Mouse (Mus musculus): ENCODE data around the gene Sms. TPM values are rescaled to one million over a fixed set of nuclear protein-coding genes. Genes with fewer than 3 reads are reported as not detected.

The Sms gene
- polyA plus RNA-seq, 1 experiment, result 21.2 TPM

DNA sequence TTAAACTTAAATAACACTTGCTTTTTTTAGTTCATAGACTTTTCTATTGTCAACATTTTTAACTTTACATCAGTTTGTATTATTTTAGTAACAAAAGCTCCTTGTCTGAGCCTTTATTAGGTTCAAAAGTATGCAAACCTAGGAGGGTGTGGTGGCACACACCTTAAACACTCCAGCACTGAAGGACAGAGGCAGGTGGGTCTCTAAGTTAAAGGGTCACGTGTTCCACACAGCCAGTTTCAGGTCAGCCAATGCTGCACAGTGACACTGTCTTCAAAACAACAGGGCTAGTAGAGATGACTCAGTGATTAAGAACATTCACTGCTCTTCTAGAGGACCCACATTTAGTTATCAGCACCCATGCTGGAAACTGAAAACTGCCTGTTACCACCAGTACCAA lies 43.1 kb downstream of the Sms start:
- no peak for DNase-seq (ENCODE audit: low spot score)

GRCm38 (mm10) chrX:157447431-157447830 lies 44.7 kb downstream of the Sms start:
- DNase-seq (ENCODE audit: low spot score), result no peak

GRCm38 (mm10) chrX:157434768-157435167 lies 57.3 kb downstream of the Sms start:
- no peak for DNase-seq (ENCODE audit: low spot score)

GRCm38 (mm10) chrX:157419451-157419850 lies 72.6 kb downstream of the Sms start:
- no peak for DNase-seq (ENCODE audit: low spot score)

DNA sequence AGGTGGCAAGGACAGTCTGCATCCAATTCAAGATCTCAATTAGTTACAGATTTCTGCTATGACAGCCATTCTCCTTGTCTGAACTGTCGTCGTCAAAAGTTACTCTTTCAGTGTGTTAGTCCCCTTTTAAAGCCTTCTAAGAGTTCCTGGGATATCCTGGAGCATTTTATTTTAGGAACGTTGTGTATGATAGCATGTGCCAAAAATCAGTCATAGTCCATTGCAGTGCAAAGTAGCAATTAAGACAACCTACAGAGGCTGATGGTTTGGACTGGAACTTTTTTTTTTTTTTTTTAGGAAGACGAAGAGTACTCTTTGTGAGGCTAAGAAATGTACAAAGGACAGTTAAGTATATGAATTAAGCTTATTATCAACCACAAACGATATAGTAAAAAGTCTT lies 76.9 kb downstream of the Sms start, which contains the start of gene Phex:
Phex (minus strand) TSS at position 101 of the 400 bp plus-strand sequence.
- DNase-seq (ENCODE audit: low spot score), result no peak

- no peak for DNase-seq (ENCODE audit: low spot score)
These were observed 87.2 kb downstream of the Sms start for GRCm38 (mm10) chrX:157404919-157405318.

Other genes starting within 250 kb of the Sms start
- gene Phex, start 77.0 kb downstream of the Sms start, polyA plus RNA-seq (2012; rRNA removed), result 0.04 and 0.06 TPM in 2 replicates
- 1.3 and 1.6 TPM in 2 replicates for gene Yy2, start 76.7 kb upstream of the Sms start, polyA plus RNA-seq (2012; rRNA removed)
- 14.5 and 15.8 TPM in 2 replicates for gene Mbtps2, start 106.4 kb upstream of the Sms start, polyA plus RNA-seq (2012; rRNA removed)
- 0.17 and 0.18 TPM in 2 replicates for gene Smpx, start 206.6 kb upstream of the Sms start, polyA plus RNA-seq (2012; rRNA removed)

All from urinary bladder, adult 2 months (tissue).